Mouse (Mus musculus): ENCODE data around the gene Scd2. TPM values are rescaled to one million over a fixed set of nuclear protein-coding genes. Genes with fewer than 3 reads are reported as not detected.

Scd2 gene
- total and polyA plus RNA-seq, 2 experiments from 2014 or later = 210 to 696 TPM

DNA sequence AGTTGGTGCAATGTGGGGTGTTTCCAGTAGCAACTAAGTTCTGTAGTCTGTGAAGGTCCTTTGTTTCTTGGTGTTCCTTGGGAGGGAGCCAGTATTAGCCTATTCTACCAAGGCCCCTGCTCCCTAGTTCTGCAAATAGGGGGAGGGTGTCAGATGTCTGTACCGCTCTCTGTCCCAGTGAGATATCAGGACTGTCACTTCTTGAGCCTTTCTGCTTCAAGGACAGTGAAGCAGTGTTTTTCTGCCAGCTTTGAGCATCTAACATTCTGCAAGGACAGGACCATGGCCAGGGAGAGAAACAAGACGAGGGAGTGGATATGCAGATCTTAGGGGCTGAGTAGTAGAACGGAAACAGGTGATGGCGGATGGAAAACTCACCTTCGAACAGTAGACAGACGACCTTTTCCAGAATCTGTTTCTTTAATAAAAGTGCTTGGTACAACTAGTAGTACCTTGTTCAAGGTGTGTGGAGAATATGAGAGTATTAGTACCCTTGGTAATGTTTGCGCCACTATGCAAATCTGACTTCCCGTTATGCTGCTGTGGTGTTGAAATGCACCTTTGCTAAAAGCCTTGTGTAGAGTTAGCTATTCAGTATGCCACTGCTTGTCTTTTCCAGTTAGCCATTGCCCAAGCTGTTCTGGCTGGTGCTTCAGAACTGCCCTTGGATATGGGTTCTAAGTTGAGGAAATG is 3.7 kb downstream of the Scd2 start:
- WGBS = 32% methylated on average over 8 of the region's 8 CpGs
- H3K4me2 ChIP-seq (ENCODE audit: low read depth) = peak overlapping the region; percentile 98
- peak overlapping the region; percentile 98 for H3K9ac ChIP-seq
- DNase-seq (peak; percentile 11), ATAC-seq (no peak)
- peaks cover 42% of the 10 kb centered on the region for H3K36me3 ChIP-seq (ENCODE audit: insufficient read depth)
- H3K4me3 ChIP-seq (ENCODE audit: low read depth, low read length) = peak overlapping the region; percentile 95
- TF ChIP-seq CTCF (IDR thresholded peaks at IDR 0.05; ENCODE audit: low read depth) = no peak
- H3K4me1 ChIP-seq (ENCODE audit: insufficient read depth) = peaks cover 35% of the 10 kb centered on the region
- no peaks in the 10 kb centered on the region for H3K9me3 ChIP-seq (ENCODE audit: low read length)
- 0 out of 2 replicates have a peak overlapping the region, but pooled peaks have one; percentile 9 for H3K27ac ChIP-seq (ENCODE audit: low read depth, low read length)
- H3K27me3 ChIP-seq (ENCODE audit: insufficient read depth, low read length) = no peaks in the 10 kb centered on the region

DNA sequence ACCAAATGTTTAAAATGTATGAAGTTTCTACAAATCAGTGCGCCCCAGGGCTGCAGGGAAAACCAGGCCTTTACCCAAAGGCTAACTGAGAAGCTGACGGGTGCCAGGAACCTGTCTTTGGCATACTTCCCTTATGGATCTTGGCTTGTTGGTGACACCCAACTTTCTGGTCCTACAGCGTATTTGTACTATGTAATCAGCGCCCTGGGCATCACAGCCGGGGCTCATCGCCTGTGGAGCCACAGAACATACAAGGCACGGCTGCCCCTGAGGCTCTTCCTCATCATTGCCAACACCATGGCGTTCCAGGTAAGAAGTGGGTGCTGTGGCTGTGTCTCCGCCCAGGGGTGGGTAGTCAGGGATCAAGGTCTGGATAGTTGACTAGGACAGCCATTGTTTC is 4.4 kb downstream of the Scd2 start:
- Histone ChIP-seq H3K4me1 (ENCODE audit: insufficient read depth) (peaks cover 30% of the 10 kb centered on the region), H3K4me2 (ENCODE audit: low read depth) (peak overlapping the region; percentile 98), H3K4me3 (ENCODE audit: low read depth, low read length) (peak overlapping the region; percentile 95), H3K27ac (ENCODE audit: low read depth, low read length) (no peak overlapping the region), H3K27me3 (ENCODE audit: insufficient read depth, low read length) (no peaks in the 10 kb centered on the region), H3K9me3 (ENCODE audit: low read length) (no peaks in the 10 kb centered on the region), H3K36me3 (ENCODE audit: insufficient read depth) (peaks cover 49% of the 10 kb centered on the region), H3K9ac (peak overlapping the region; percentile 98)
- DNase-seq (no peak), ATAC-seq (no peak)
- 45% methylated on average over 9 of the region's 9 CpGs for WGBS
- no peak for TF ChIP-seq CTCF (IDR thresholded peaks at IDR 0.05; ENCODE audit: low read depth)

DNA sequence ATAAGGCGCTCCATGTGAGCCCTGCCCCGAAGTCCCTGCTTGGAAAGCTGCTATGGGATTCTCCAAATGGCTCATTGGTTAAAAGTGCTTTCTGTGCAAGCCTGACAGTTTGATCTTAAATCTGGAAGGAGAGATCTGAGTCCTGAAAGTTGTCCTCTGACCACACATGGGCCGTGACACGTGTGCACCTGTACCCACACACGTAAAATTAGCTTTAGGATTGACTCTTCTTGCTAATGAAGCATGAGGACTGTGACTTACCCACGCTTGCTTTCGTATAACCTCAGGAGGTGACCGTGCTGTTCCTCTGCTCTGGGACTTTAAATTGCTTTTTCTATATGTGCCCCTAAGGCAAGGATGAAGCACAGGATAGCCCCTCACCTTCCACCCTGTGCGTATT is 5.6 kb downstream of the Scd2 start:
- Histone ChIP-seq H3K4me1 (ENCODE audit: insufficient read depth) (peaks cover 31% of the 10 kb centered on the region; the same call in 1 of the 2 replicates), H3K27ac (ENCODE audit: low read depth, low read length) (no peak overlapping the region), H3K36me3 (ENCODE audit: insufficient read depth) (peaks cover 61% of the 10 kb centered on the region), H3K9ac (0 out of 2 replicates have a peak overlapping the region, but pooled peaks have one; percentile 98), H3K4me3 (ENCODE audit: low read depth, low read length) (peak overlapping the region; percentile 95), H3K9me3 (ENCODE audit: low read length) (no peaks in the 10 kb centered on the region), H3K27me3 (ENCODE audit: insufficient read depth, low read length) (no peaks in the 10 kb centered on the region), H3K4me2 (ENCODE audit: low read depth) (peak overlapping the region; percentile 98)
- TF ChIP-seq CTCF (IDR thresholded peaks at IDR 0.05; ENCODE audit: low read depth) = no peak
- WGBS = 73% methylated on average over 9 of the region's 9 CpGs
- ATAC-seq (no peak), DNase-seq (no peak)

DNA sequence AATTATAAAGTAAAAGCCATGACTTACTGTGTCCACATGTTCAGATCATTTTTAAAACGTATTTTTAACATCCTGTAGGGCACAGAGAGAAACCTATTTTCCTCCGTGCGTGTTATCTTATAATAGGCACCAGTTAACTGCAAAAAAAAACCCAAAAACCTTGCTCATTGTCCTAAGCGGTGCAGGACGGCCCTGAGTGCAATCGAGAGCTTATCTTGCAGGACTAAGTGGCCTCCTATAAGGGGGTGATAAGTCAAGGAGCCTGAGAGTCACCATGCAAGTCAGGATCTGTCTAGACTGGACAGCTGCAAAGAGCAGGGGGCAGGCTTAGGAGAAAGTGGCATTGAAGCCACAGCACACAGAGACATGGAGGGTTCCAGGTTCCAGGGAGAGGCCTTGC is 6.4 kb downstream of the Scd2 start:
- peak overlapping the region; percentile 98 for H3K4me2 ChIP-seq (ENCODE audit: low read depth)
- H3K9ac ChIP-seq = peak overlapping the region; percentile 23; the same call in 1 of the 2 replicates
- peaks cover 31% of the 10 kb centered on the region; the same call in 1 of the 2 replicates for H3K4me1 ChIP-seq (ENCODE audit: insufficient read depth)
- no peak overlapping the region for H3K4me3 ChIP-seq (ENCODE audit: low read depth, low read length)
- TF ChIP-seq CTCF (IDR thresholded peaks at IDR 0.05; ENCODE audit: low read depth) = no peak
- peaks cover 69% of the 10 kb centered on the region for H3K36me3 ChIP-seq (ENCODE audit: insufficient read depth)
- whole genome bisulfite sequencing = 59% methylated on average over 6 of the region's 6 CpGs
- H3K27ac ChIP-seq (ENCODE audit: low read depth, low read length) = no peak overlapping the region
- DNase-seq (no peak), ATAC-seq (no peak)
- H3K27me3 ChIP-seq (ENCODE audit: insufficient read depth, low read length) = no peaks in the 10 kb centered on the region
- no peaks in the 10 kb centered on the region for H3K9me3 ChIP-seq (ENCODE audit: low read length)

DNA sequence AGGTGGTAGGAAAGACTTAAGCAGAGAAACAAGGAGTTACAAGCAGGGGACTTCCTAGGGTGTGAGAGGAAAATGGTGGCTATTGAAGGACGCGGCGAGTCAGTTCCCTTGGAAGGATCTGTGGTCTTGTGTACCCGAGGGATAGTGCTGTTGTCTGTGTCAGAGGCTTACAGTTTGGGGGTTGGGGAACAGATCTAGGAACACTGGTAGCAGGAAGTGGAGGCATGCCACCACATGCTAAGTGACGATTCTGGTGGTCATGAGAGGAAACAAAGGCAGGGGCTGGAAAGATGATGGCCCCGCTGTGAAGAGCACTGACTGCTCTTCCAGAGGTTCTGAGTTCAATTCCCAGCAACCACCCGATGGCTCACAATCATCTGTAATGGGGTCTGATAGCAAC is 7.0 kb downstream of the Scd2 start:
- H3K27me3 ChIP-seq (ENCODE audit: insufficient read depth, low read length) = no peaks in the 10 kb centered on the region
- H3K27ac ChIP-seq (ENCODE audit: low read depth, low read length) = no peak overlapping the region
- 67% methylated on average over 7 of the region's 7 CpGs for WGBS
- no peak overlapping the region for H3K4me3 ChIP-seq (ENCODE audit: low read depth, low read length)
- TF ChIP-seq CTCF (IDR thresholded peaks at IDR 0.05; ENCODE audit: low read depth) = no peak
- DNase-seq = no peak
- H3K4me1 ChIP-seq (ENCODE audit: insufficient read depth) = peaks cover 31% of the 10 kb centered on the region; the same call in 1 of the 2 replicates
- peak overlapping the region; percentile 98 for H3K4me2 ChIP-seq (ENCODE audit: low read depth)
- ATAC-seq = no peak
- peaks cover 75% of the 10 kb centered on the region for H3K36me3 ChIP-seq (ENCODE audit: insufficient read depth)
- H3K9ac ChIP-seq = 0 out of 2 replicates have a peak overlapping the region, but pooled peaks have one; percentile 23
- no peaks in the 10 kb centered on the region for H3K9me3 ChIP-seq (ENCODE audit: low read length)

DNA sequence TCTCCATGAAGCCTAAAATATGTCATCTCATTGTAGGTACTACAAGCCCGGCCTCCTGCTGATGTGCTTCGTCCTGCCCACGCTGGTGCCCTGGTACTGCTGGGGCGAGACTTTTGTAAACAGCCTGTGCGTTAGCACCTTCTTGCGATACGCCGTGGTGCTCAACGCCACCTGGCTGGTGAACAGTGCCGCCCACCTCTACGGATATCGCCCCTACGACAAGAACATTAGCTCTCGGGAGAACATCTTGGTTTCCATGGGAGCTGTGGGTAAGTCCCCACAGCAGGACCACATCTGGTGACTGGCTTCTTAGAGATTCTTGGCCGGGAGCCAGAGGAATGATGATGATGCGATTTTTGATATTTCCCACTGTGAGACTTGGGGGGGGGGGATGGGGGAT is 7.7 kb downstream of the Scd2 start:
- no peak for TF ChIP-seq CTCF (IDR thresholded peaks at IDR 0.05; ENCODE audit: low read depth)
- peak; percentile 31 for DNase-seq
- Histone ChIP-seq H3K27ac (ENCODE audit: low read depth, low read length) (no peak overlapping the region), H3K4me3 (ENCODE audit: low read depth, low read length) (no peak overlapping the region), H3K9ac (no peak overlapping the region), H3K27me3 (ENCODE audit: insufficient read depth, low read length) (no peaks in the 10 kb centered on the region), H3K36me3 (ENCODE audit: insufficient read depth) (peaks cover 81% of the 10 kb centered on the region), H3K9me3 (ENCODE audit: low read length) (no peaks in the 10 kb centered on the region), H3K4me1 (ENCODE audit: insufficient read depth) (peaks cover 31% of the 10 kb centered on the region; the same call in 1 of the 2 replicates), H3K4me2 (ENCODE audit: low read depth) (0 out of 2 replicates have a peak overlapping the region, but pooled peaks have one; percentile 98)
- ATAC-seq = 0 out of 2 replicates have a peak, but pooled peaks have one; percentile 14
- WGBS = 51% methylated on average over 16 of the region's 16 CpGs

DNA sequence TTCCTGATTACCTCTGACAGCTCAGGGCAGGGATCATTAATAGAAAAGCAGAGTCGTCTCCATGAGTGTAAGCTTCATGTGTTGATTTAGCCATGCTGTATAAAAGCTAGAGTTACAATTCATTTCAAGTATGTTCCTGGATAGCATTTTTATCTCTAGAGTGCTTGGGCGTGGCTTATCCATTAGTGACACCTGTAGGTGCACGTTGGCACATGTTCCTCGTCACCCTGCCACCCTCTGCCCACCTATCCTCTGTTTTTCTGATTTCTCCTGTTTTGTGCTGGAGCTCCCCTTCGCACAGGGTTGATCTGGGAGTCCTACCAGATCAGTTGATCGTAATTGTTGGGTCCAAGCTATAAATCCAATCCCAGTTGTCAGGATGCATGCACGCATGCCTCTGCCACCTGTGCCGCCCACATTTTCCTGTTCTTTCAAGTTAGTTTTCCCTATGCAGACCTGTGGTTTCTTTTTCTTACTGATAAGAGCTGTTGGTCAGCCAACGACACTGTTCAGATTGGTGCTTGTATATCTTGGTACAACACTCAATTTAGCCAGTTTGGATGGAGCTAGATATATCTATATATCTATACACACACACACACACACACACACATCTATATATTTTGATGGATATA is 8.3 kb downstream of the Scd2 start:
- Histone ChIP-seq H3K36me3 (ENCODE audit: insufficient read depth) (peaks cover 80% of the 10 kb centered on the region), H3K27ac (ENCODE audit: low read depth, low read length) (no peak overlapping the region), H3K4me3 (ENCODE audit: low read depth, low read length) (no peak overlapping the region), H3K4me2 (ENCODE audit: low read depth) (no peak overlapping the region), H3K9ac (no peak overlapping the region), H3K27me3 (ENCODE audit: insufficient read depth, low read length) (no peaks in the 10 kb centered on the region), H3K9me3 (ENCODE audit: low read length) (no peaks in the 10 kb centered on the region), H3K4me1 (ENCODE audit: insufficient read depth) (peaks cover 31% of the 10 kb centered on the region; the same call in 1 of the 2 replicates)
- WGBS = 67% methylated on average over 9 of the region's 9 CpGs
- TF ChIP-seq CTCF (IDR thresholded peaks at IDR 0.05; ENCODE audit: low read depth) = no peak
- no peak for ATAC-seq
- no peak for DNase-seq

Measured in forebrain, postnatal 0 days (tissue).